Mouse (Mus musculus) kidney, adult 9 months (tissue): ENCODE data around the gene 1700011L22Rik.

Experiments used
- DNase-seq: peaks from one replicate; pipeline ENCODE4 v3.0.0; 2022

The 1700011L22Rik gene

GRCm38 (mm10) chr8:79164336-79164735, 84.0 kb downstream of the 1700011L22Rik start:
- no peak for DNase-seq

GRCm38 (mm10) chr8:79162533-79163308, 85.6 kb downstream of the 1700011L22Rik start:
- peak; percentile 96 for DNase-seq

GRCm38 (mm10) chr8:79161172-79161778, 87.1 kb downstream of the 1700011L22Rik start:
- no peak for DNase-seq
